Mouse (Mus musculus) lung, postnatal 14 days (tissue): ENCODE data around the gene Hormad2.

Experiments
- DNase-seq: peaks from one replicate; pipeline ENCODE4 v3.0.0; 2021

Hormad2 gene

GRCm38 (mm10) chr11:4299191-4299590 is 141.7 kb downstream of the Hormad2 start:
- DNase-seq: no peak

DNA sequence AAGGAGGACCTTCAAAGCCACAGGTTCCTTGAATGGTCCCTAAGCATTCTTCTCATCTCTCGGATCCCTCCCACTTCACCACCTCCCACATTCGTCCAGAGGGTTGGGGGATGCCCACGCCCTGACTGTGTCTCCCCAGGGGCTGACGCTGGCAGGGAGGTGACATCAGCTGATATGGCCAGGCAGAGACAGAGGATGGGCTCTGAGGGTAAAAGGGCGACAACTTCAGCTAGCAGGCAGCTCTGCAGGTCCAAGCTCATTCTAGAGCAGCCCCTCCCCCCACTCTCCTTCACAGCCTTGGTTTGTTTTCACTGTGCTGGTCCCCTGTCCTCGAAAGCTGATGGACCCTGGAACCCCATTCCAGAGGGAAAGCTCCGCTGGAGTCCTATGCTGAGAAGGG is 142.3 kb downstream of the Hormad2 start:
- DNase-seq: no peak

DNA sequence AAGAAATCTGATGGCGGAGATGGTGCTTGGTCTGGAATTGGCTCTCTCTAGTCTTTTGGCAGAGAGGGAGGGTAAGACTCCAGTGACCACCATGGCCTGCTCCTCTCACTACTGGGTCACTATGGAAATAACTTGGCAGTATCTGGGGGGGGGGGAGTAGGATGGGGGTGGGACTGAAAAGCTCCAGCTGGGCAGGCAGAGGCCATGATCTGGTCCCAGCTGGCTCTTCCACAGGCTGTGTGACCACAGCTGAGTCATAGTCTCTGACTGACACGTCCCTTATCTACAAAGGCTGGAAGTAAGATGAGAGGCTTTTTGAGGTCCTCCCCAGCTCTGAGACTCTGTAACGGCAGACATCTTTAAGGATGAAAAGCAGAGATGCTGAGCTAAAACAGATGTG is 143.2 kb downstream of the Hormad2 start:
- DNase-seq: no peak

DNA sequence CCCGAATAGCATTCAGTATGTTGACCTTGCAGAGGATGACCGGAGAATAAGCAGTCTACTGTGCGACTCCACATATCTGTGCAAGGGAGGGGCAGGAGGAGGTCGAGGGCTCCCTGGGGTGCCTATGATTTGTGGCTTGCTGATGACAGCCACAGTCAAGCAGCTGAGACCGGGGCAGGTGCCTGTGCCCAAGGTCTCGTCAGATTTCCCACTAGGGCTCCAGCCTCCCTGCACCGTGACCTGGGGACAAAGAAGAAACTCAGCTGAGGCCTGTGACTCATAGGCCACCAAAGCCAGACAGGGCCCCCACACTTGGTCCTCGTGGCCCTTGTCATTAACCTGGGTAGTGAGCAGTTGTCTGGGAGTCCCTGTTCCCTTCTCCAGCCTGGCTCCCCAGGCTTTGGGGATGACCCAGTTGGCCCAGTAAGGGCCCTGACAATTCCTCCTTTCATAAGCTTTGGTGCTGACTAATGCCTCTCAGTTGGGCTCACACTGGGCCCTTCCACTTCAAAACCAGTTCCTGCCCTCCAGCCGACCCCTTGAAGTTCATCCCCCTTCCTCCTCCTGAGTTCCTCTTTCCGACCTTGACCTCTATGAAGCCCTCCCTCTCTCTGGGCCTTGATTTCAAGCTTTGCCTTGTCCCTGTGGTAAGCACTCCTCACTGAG is 144.2 kb downstream of the Hormad2 start:
- DNase-seq: no peak
